Mouse (Mus musculus) heart, embryonic 10.5 days (tissue): ENCODE results near the gene Fam155a. TPM values are rescaled to one million over a fixed set of nuclear protein-coding genes. Genes with fewer than 3 reads are reported as not detected.
A peak's percentile ranks its signal among the peaks of the same experiment; 100 is the strongest.
"Not testable (repeated sequence)": the region's sequence is repeated elsewhere in the genome, so short reads cannot be mapped to it uniquely, and the experiment has no call there.

Experiments
- DNase-seq: peaks from one replicate; pipeline ENCODE4 v3.0.0-alpha.2; 2017; ENCODE audit warnings: low spot score
- H3K27ac ChIP-seq: fragments of 300-500 bp; sonication (generic); 2 replicates; pipeline ENCODE4 v1.5.1; 2016; ENCODE audit warnings: mild to moderate bottlenecking
- H3K27me3 ChIP-seq: fragments of 300-500 bp; sonication (generic); 2 replicates; pipeline ENCODE4 v1.6.1; 2016; ENCODE audit warnings: mild to moderate bottlenecking; ENCODE audit not compliant: poor library complexity, insufficient read depth, severe bottlenecking
- H3K36me3 ChIP-seq: fragments of 300-500 bp; sonication (generic); 2 replicates; pipeline ENCODE4 v1.6.1; 2016; ENCODE audit warnings: mild to moderate bottlenecking, moderate library complexity
- H3K4me1 ChIP-seq: fragments of 300-500 bp; sonication (generic); 2 replicates; pipeline ENCODE4 v1.6.1; 2016; ENCODE audit warnings: mild to moderate bottlenecking
- H3K4me3 ChIP-seq: fragments of 300-500 bp; sonication (generic); 2 replicates; pipeline ENCODE4 v1.5.1; 2016; ENCODE audit warnings: mild to moderate bottlenecking, moderate library complexity
- H3K9me3 ChIP-seq: fragments of 300-500 bp; sonication (generic); 2 replicates; pipeline ENCODE4 v1.6.1; 2016; ENCODE audit warnings: mild to moderate bottlenecking, moderate library complexity
- WGBS: fragments of 180-500 bp; shearing (Covaris S2); methylation state at CpG from one replicate; pipeline ENCODE4 v1.1.7; 2016; 5-methylcytosine and 5-hydroxymethylcytosine counted together
- polyA plus RNA-seq: library from polyadenylated mRNA; unstranded; fragments of >200 nt; fragmentation: Nextera tagmentation; extraction: Ambion mirVana; gene quantifications from 2 replicates; pipeline ENCODE4 v1.2.1, GENCODE M21; 2016

The Fam155a gene
- 0.11 and 0.15 TPM in 2 replicates for polyA plus RNA-seq

- DNase-seq = no peak
- Histone ChIP-seq H3K27me3 (peaks cover 46% of the 10 kb centered on the region), H3K27ac (no peak within 1 kb of the TSS), H3K36me3 (no peaks in the 10 kb centered on the region), H3K4me3 (peak within 1 kb of the TSS; percentile 75), H3K4me1 (peaks cover 23% of the 10 kb centered on the region), H3K9me3 (no peaks in the 10 kb centered on the region)
- 1% methylated on average over 19 of the region's 29 CpGs for WGBS
Measured at GRCm38 (mm10) chr8:9770999-9771605, at the start of gene Fam155a. Fam155a (minus strand) TSS chr8:9771161.

DNA sequence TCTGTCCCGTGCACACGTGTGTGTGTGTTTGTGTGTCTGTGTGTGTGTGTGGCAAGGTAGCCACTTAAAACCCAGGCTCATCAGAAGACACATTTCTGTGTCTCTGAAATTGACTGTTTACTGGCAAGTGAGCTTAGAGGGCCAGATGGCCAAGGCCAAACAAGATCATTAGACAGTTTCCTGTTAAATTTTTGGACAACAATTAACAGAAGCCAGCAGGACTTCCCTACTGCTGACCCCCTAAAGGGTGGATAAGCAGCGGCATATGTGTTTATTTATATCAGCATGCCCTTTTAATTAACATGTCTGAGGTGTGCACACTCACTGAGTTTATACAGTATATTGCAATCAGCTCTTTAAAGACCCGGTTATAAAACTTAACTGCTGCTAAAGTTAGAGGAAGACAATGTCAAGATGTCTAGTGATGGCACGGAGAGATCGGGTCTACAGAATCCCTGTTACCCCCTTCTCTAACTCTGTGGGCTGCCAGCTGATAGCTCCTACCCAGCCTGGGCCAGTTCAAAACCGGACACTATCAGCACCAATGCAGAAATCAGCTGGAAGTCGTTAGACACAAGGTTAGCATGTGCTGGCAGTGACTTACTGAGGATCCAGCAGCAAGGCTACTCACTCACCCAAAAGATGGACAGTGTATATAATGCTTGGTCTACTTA lies 42.4 kb upstream of the Fam155a start:
- 0 out of 2 replicates have a peak, but pooled peaks cover 3% of the 10 kb centered on the region for H3K9me3 ChIP-seq
- H3K4me3 ChIP-seq = no peak overlapping the region
- 75% methylated on average over 8 of the region's 8 CpGs for WGBS
- no peaks in the 10 kb centered on the region for H3K27me3 ChIP-seq
- no peak for DNase-seq
- no peaks in the 10 kb centered on the region for H3K4me1 ChIP-seq
- H3K36me3 ChIP-seq = no peaks in the 10 kb centered on the region
- no peak overlapping the region for H3K27ac ChIP-seq

DNA sequence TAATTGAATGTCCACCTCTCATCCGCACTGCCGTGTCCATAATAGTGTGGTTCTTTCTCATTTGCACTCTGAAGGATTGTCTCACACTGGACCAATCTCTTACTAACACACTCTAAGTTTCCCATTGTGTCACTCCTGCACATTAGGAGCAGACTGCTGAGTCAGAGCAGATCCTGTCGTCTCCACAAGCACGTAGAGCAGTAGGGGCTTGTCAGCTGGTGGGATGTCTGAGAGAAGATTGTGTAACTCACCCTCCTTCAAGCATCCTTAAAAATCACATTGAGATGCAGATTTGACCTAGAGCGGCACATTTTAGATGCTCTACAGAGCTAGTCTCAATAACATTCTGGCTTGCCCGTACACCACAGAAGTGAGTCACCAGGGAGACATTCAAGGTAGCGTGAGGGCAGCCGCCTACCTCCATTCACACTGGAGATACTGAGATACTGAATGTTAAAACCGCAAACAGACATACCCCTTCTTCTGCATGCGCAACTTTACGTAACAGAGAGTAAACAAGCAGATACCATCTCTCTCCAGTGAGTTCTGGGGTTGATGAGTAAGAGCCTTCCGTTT lies 40.1 kb upstream of the Fam155a start:
- no peaks in the 10 kb centered on the region for H3K4me1 ChIP-seq
- H3K27me3 ChIP-seq = no peaks in the 10 kb centered on the region
- H3K9me3 ChIP-seq = 0 out of 2 replicates have a peak, but pooled peaks cover 3% of the 10 kb centered on the region
- DNase-seq = no peak
- H3K27ac ChIP-seq = no peak overlapping the region
- 76% methylated on average over 12 of the region's 12 CpGs for WGBS
- H3K4me3 ChIP-seq = no peak overlapping the region
- H3K36me3 ChIP-seq = no peaks in the 10 kb centered on the region

GRCm38 (mm10) chr8:9808596-9808995 lies 37.6 kb upstream of the Fam155a start:
- Histone ChIP-seq H3K27me3 (no peaks in the 10 kb centered on the region), H3K9me3 (0 out of 2 replicates have a peak, but pooled peaks cover 3% of the 10 kb centered on the region), H3K4me1 (no peaks in the 10 kb centered on the region), H3K27ac (no peak overlapping the region), H3K4me3 (no peak overlapping the region), H3K36me3 (no peaks in the 10 kb centered on the region)
- DNase-seq = no peak
- 77% methylated on average over 9 of the region's 9 CpGs for WGBS

DNA sequence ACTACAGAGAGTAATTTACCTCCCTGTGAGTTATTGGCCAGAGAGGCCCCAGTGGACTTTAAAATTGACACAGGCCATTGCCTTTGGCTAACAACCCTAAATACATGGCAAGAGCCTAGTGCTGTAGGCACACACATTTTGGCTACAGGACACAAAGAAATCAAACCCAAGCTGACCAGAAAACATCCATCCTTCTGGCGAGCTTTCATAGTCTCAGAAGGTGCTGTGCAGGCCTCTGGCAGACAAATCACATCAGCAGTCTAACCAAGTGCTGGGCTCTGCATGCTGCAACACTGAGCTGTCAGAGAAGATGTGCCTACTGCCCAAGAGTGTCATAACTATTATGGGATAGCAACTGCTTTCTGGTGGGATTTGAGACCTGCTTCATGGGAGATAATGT lies 34.7 kb upstream of the Fam155a start:
- no peak overlapping the region for H3K27ac ChIP-seq
- no peaks in the 10 kb centered on the region for H3K36me3 ChIP-seq
- H3K4me1 ChIP-seq = no peaks in the 10 kb centered on the region
- no peak for DNase-seq
- WGBS = 60% methylated on average over 1 of the region's 1 CpGs
- H3K4me3 ChIP-seq = no peak overlapping the region
- 0 out of 2 replicates have a peak, but pooled peaks cover 3% of the 10 kb centered on the region for H3K9me3 ChIP-seq
- H3K27me3 ChIP-seq = no peaks in the 10 kb centered on the region

GRCm38 (mm10) chr8:9800346-9800745 lies 29.4 kb upstream of the Fam155a start:
- H3K4me3 ChIP-seq, H3K27me3 ChIP-seq, H3K27ac ChIP-seq, DNase-seq, H3K36me3 ChIP-seq, H3K9me3 ChIP-seq, H3K4me1 ChIP-seq: not testable (repeated sequence)
- WGBS = 87% methylated on average over 7 of the region's 11 CpGs

DNA sequence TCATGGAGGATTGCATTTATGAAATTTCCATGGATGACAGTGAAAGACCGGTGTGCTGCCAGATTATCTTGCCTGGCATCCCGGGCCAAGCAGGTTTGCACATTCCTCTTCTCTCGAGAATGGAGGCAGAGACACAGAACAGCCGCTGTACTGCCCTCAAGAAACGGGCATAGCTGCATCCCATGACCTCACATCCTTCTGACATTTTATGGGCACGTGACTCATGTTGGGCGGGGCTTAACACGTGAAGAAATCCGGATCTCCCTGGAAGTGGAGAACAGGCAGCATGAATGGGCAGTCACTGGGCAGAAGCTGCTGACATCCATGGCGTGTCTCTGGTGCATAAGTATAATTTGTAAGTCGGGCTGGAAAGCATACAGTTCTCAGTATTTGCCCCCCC lies 29.0 kb upstream of the Fam155a start:
- no peak for DNase-seq
- no peaks in the 10 kb centered on the region for H3K27me3 ChIP-seq
- H3K4me3 ChIP-seq = no peak overlapping the region
- H3K27ac ChIP-seq = no peak overlapping the region
- H3K36me3 ChIP-seq = no peaks in the 10 kb centered on the region
- H3K9me3 ChIP-seq = no peaks in the 10 kb centered on the region
- no peaks in the 10 kb centered on the region for H3K4me1 ChIP-seq
- WGBS = 82% methylated on average over 11 of the region's 11 CpGs

DNA sequence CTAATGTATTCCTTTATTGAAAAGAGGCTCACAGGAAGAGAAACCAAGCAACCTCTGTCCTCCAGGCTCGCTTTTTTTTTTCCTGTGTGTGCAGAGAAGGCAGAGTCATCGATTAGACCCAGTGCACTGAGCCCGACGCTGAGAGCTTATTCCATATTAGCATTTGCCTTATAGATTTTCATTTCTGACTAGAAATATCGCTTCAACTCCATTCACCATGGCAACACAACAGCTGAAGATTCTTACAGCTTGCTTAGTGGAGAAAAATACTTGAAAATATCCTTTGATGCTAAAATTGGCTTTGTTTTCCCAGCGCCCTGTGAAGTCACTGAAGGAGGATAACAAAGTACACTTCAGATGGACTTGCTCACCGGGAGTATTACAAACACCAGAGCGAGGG lies 26.6 kb upstream of the Fam155a start:
- Histone ChIP-seq H3K4me3 (no peak overlapping the region), H3K4me1 (no peaks in the 10 kb centered on the region), H3K27ac (no peak overlapping the region), H3K9me3 (no peaks in the 10 kb centered on the region), H3K36me3 (no peaks in the 10 kb centered on the region), H3K27me3 (no peaks in the 10 kb centered on the region)
- WGBS = 83% methylated on average over 8 of the region's 8 CpGs
- no peak for DNase-seq

DNA sequence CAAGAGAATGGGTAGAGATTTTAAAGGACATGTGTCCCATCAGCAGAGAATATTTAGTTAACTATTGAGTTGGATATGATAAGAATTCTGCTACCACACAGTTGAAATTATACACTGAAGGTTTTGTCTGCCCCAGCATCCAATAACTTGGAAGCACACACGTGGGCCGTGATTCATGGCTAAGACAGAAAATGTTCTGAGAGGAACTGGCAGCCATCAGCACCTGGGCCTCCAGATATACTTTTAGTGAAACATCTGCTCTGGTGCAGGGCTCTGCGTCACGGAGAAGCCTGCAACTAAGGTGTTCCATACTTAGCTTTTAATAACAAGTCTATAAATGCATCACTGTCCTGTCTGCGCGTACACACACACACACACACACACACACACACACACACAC lies 24.8 kb upstream of the Fam155a start:
- no peak for DNase-seq
- H3K36me3 ChIP-seq = no peaks in the 10 kb centered on the region
- H3K4me3 ChIP-seq = no peak overlapping the region
- no peaks in the 10 kb centered on the region for H3K27me3 ChIP-seq
- H3K9me3 ChIP-seq = no peaks in the 10 kb centered on the region
- H3K4me1 ChIP-seq = no peaks in the 10 kb centered on the region
- WGBS = 94% methylated on average over 6 of the region's 6 CpGs
- H3K27ac ChIP-seq = no peak overlapping the region

- WGBS = 52% methylated on average over 9 of the region's 9 CpGs
- no peaks in the 10 kb centered on the region for H3K36me3 ChIP-seq
- no peaks in the 10 kb centered on the region for H3K9me3 ChIP-seq
- no peaks in the 10 kb centered on the region for H3K4me1 ChIP-seq
- H3K27ac ChIP-seq = no peak overlapping the region
- no peak for DNase-seq
- H3K27me3 ChIP-seq = no peaks in the 10 kb centered on the region
- no peak overlapping the region for H3K4me3 ChIP-seq
Measured at GRCm38 (mm10) chr8:9793351-9793750, 22.4 kb upstream of the Fam155a start.

DNA sequence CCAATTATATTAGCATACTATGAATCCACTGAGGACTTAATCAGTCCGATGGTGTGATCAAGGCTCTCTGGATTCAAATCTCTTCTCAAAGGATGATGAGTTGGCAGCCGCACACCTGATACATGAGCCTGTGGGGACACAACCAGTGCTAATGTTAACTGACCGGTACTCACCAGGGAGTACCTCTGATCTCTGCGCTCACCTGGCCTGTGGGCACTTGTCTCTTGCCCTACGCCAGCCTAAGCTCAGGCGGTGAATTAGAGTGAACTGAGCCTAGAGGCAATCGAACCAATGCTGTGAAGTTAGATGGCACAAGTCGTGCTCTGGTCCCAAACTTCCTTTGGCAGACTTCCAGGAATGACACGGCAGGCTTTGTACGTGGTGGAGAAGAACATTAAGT lies 9.4 kb upstream of the Fam155a start:
- Histone ChIP-seq H3K9me3 (no peaks in the 10 kb centered on the region), H3K4me3 (no peak overlapping the region), H3K36me3 (no peaks in the 10 kb centered on the region), H3K27ac (no peak overlapping the region), H3K27me3 (no peaks in the 10 kb centered on the region), H3K4me1 (no peaks in the 10 kb centered on the region)
- 84% methylated on average over 10 of the region's 10 CpGs for WGBS
- no peak for DNase-seq

DNA sequence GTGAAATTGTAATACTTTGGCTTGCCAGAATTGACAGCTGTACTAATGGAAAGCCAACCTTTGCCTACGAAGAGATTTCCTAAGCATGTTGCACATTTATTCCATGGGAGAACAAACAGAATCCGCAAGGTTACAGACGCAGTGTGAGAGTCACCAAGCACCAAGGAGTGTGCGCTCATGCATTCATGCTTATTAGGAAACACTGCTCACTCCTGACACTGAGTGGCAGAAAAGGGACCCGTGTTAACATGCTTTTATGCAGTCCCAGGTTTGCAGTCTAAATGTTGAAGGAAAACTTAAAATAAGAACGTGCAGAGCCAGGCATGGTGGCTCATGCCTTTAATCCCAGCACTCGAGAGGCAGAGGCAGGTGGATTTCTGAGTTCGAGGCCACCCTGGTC lies 7.2 kb upstream of the Fam155a start:
- WGBS = 76% methylated on average over 8 of the region's 8 CpGs
- no peaks in the 10 kb centered on the region for H3K4me1 ChIP-seq
- H3K9me3 ChIP-seq = no peaks in the 10 kb centered on the region
- no peak for DNase-seq
- H3K27me3 ChIP-seq = peaks cover 5% of the 10 kb centered on the region
- no peak overlapping the region for H3K27ac ChIP-seq
- H3K36me3 ChIP-seq = no peaks in the 10 kb centered on the region
- no peak overlapping the region for H3K4me3 ChIP-seq

DNA sequence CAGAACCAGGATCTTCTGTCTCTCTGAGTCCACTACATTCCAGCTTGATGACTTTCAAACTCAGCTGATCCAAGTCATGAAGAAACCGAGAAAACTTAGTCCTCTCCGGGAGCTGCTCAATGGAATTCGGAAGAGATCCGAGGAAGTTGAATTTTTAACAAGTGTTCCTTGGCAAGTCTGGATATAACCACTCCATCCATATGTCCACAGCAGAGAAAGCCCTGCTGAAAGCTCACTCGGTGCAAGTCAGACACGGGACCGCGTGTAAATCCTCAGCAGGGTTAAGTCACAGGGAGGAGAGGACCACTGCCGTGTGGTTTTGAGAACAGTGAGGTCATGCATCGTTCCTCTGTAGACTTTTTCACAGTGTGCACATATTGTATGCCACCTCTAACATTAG lies 5.9 kb upstream of the Fam155a start:
- DNase-seq = no peak
- H3K27me3 ChIP-seq = peaks cover 19% of the 10 kb centered on the region
- H3K27ac ChIP-seq = no peak overlapping the region
- H3K4me1 ChIP-seq = peaks cover 7% of the 10 kb centered on the region
- H3K36me3 ChIP-seq = no peaks in the 10 kb centered on the region
- no peaks in the 10 kb centered on the region for H3K9me3 ChIP-seq
- H3K4me3 ChIP-seq = no peak overlapping the region
- 84% methylated on average over 10 of the region's 10 CpGs for WGBS
